Mouse (Mus musculus) lung, postnatal 14 days (tissue): ENCODE data around the gene Gm32802.
"Not testable (repeated sequence)": the region's sequence is repeated elsewhere in the genome, so short reads cannot be mapped to it uniquely, and the experiment has no call there.

Source experiments
- DNase-seq: peaks from one replicate; pipeline ENCODE4 v3.0.0; 2021

Gene Gm32802

DNA sequence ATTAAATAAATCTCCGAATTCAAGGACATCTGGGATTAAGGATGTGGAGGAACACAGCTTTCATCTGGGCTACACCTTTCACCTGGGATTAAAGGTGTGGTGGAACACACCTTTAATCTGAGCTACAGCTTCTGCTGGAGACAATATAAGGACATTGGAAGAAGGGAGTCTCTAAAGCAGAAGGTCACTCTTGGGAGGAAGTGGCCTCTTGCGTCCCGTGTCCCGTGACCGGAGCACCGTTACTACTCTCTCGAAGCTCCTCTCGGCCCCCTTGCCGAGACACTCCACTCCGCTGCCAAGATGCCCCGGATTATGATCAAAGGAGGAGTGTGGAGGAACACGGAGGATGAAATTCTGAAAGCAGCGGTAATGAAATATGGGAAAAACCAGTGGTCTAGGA is at the start of gene Gm32802:
Gm32802 (plus strand) TSS at position 301 of the 400 bp plus-strand sequence.
- DNase-seq: not testable (repeated sequence)

DNA sequence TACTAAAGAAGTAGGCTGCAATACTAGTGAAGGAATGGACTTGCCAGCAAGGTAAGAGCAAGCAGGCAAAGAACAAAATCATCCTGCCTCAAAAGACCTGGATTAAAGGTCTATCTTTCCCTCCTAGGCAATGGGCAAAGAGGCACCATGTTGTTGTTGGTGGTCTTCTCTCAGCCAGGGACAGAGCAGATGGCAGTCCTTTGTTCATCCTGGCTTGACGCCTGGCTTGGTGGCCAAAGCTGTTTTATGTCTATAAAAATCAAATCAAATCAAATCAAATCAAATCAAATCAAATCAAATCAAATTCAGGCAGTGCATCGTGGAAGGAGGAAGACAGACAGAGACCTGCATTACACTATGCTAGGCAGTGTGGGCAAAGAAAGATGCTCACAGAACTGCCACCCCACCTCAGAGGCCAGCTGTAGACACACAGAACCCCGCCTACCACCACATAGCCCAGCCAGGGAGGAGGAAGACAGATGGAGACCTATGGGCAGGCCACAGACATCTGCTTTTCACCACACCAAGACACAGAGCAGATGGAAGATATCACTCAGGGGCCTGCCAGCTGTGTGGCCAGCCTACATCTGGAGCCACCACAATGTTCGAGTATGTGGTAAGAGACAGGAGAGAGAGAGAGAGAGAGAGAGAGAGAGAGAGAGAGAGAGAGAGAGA is 42.6 kb upstream of the Gm32802 start:
- DNase-seq: not testable (repeated sequence)

DNA sequence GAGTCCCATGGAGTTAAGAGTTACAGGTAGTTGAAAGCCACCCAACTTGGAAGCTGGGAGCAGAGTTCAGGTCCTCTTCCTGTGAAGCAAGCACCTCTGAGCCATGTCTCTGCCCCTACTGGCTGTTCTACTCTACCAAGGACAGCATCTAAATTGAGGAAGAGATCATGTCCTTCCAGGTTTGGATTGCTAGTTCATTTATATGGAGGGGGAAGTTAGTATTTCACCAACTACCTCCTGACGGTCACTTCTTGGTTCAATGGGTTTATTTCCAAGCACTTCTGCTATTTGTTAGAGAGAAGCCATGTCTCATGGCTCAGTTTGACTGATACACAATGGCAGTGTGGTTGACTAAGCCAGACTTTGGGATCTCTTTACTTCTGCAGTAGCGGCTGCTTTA is 30.9 kb upstream of the Gm32802 start:
- DNase-seq: not testable (repeated sequence)

DNA sequence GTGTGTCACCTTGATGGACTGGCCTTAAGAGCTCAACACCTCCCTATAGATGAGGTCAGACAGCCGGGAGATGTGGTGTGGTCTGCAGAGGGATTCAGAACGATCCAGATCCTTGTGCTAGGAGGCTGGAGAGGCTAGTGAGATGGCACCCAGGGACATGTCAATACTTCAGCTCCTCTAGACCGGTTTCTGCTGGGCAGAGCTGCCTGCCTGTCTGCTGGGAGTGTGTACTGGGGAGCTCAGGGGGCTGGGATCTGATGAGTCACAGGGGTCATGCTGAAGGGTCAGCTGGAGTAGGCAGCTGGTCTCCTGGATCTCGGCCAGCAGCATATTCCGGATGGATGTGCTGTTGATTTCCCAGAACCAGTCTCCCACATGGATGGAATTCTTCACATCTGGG is 25.9 kb upstream of the Gm32802 start:
- not testable (repeated sequence) for DNase-seq

DNA sequence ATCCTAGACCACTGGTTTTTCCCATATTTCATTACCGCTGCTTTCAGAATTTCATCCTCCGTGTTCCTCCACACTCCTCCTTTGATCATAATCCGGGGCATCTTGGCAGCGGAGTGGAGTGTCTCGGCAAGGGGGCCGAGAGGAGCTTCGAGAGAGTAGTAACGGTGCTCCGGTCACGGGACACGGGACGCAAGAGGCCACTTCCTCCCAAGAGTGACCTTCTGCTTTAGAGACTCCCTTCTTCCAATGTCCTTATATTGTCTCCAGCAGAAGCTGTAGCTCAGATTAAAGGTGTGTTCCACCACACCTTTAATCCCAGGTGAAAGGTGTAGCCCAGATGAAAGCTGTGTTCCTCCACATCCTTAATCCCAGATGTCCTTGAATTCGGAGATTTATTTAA is 17.8 kb upstream of the Gm32802 start, which contains the start of gene Gm32717:
Gm32717 (minus strand) TSS at position 101 of the 400 bp plus-strand sequence.
- not testable (repeated sequence) for DNase-seq

DNA sequence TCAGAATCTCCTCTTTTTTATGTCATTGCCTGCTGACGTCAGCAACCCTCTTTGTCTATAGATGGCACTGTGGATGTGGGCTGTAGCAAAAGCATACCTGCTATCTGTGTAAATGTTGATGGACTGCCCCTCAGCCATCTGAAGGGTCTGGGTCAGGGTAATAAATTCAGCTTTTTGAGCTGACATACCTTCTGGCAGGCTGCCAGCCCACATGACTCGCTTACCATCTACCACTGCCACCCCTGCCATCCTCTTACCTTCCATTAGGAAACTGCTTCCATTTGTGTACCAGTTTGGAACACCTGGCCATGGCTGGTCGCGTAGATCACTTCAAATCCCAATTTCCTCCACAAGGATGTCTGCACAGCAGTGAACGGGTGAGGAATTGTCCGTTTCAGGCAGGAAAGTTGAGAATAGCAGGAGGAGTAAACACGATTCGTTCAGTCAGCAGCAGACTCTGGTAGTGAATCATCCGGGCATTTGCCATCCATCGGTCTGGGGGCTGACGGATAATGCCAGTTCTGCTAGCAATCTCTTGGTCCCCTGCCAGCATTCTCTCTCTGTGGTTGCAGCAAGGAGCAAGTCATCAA is 9.4 kb upstream of the Gm32802 start:
- not testable (repeated sequence) for DNase-seq

DNA sequence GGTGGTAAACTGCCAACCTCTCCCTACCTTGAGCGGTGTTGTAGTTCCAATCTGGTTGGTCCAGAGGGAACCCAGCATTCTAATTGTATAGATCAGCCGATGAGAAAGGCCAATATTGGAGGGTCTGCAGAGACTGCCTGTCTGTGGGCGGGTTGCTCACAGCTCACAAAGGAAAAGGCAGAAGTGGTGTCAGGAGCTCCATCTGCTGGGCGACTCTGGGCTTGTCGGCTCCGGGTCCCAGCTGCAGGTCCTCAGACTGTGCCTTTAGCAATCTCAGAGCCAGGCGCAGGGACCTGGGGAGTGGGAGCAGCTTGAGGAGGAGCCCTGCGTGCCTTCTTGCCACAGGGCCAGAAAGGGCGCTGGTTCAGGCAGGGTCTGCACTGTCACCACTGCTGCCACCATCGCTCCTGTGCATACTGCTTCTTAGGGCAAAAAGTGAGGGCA is 7.6 kb upstream of the Gm32802 start:
- DNase-seq: peak; percentile 13

DNA sequence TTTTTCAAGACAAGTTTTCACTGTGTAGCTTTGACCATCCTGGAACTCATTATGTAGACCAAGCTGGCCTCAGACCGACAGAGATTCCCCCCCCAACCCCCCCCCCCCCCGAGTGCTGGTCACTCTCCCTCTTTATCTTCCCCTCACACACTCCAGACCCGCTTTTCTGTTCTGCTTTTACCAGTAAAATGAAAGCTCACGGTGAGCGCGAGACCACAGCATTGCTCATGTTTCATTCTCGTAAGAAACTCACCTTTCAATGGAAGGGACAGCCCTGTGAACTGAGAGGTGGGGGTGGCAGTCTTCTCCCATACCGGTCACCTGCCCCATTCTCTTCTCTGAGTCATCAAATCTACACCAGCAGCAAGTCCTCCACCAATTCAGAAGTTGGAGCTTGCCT is 10.3 kb downstream of the Gm32802 start:
- DNase-seq: not testable (repeated sequence)

DNA sequence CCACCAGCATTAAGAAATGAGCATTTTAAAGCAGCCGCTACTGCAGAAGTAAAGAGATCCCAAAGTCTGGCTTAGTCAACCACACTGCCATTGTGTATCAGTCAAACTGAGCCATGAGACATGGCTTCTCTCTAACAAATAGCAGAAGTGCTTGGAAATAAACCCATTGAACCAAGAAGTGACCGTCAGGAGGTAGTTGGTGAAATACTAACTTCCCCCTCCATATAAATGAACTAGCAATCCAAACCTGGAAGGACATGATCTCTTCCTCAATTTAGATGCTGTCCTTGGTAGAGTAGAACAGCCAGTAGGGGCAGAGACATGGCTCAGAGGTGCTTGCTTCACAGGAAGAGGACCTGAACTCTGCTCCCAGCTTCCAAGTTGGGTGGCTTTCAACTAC is 12.9 kb downstream of the Gm32802 start:
- not testable (repeated sequence) for DNase-seq

DNA sequence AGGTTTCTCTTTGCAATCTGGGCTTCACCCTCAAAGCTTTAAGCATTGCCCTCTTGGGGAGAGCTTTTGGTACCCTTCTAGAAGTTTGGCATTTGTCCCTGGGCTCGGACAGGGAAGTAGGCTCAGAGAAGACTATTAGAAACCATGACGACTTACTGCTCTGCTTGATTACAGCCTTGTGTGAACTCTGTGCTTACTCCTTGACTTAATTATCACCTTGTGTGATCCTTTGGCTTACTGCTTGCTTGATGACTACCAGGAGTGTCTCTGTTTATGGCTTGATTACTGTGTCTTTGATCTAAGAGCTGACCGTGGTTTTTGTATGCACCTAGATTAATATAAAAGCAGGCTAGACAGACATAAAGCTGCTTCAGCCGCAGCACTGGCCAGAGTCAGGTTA is 19.6 kb downstream of the Gm32802 start:
- not testable (repeated sequence) for DNase-seq

DNA sequence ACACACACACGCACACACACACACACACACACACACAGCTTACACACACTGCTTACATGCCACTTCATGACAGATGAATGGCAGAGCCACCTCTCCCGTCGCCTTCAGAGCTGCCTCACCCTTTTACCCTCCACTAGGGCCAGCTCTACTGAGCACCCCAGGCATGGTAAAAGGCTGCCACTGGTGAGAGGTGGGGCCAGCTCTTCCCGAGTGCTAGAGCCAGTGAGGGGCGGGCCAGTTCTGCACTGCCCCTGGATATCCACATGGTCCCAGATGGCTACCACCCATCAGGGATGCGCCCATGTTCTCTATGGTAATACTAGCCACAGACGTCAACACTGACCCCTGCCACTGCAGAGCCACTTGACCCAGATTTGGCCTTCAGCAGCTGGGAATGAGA is 24.1 kb downstream of the Gm32802 start:
- DNase-seq: not testable (repeated sequence)

DNA sequence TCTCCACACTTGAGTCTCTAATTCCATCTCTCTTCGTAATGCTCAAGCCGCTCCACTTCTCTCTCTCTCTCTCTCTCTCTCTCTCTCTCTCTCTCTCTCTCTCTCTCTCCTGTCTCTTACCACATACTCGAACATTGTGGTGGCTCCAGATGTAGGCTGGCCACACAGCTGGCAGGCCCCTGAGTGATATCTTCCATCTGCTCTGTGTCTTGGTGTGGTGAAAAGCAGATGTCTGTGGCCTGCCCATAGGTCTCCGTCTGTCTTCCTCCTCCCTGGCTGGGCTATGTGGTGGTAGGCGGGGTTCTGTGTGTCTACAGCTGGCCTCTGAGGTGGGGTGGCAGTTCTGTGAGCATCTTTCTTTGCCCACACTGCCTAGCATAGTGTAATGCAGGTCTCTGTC is 24.5 kb downstream of the Gm32802 start:
- DNase-seq: not testable (repeated sequence)

DNA sequence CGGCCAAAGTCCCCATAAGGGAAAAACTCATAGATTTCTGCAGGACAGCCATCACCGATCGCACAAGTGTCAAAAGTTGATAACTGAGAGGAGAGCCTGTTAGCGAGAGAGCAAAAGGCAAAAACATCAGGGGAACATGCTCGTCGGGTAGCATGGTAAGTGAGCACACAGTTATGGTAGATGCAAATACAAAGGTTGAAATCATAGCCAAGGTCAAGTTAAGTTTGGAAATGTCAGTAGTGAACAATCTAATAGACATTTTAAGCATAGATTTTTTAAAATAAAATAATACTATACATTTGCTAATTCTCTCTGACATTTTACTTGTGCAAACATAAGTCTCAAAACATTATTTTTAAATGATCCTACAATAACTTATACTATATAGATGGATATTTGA is 36.5 kb downstream of the Gm32802 start, which contains the start of gene Iltifb:
Iltifb (minus strand) TSS at position 101 of the 400 bp plus-strand sequence.
- DNase-seq: no peak

DNA sequence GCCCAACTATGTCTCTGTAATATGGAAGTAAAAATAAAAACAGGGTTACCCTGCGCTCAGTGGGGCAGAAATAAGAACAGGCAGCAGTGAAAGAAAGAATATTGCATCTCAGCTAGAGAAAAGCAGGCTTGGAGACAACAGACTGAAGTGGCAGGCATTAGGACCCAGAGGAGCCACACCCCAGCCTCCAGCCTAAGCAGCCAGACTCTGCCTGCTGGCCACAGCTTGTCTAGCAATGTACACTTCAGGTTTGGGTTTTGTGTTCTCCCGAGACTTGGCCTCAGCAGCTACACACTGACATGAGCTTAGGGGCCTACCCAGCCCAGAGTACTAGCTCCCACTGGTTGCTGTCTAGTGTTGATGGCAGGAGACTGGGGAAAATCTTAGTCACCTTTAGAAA is 43.6 kb downstream of the Gm32802 start:
- not testable (repeated sequence) for DNase-seq
